Mouse (Mus musculus) embryo, embryonic 10 days (tissue): Measurements from ENCODE around the gene Dut.

ENCODE experiments used
- DNase-seq: peaks from one replicate; pipeline ENCODE4 v3.0.0-alpha.2; 2015; ENCODE audit warnings: low spot score

Gene Dut

DNA sequence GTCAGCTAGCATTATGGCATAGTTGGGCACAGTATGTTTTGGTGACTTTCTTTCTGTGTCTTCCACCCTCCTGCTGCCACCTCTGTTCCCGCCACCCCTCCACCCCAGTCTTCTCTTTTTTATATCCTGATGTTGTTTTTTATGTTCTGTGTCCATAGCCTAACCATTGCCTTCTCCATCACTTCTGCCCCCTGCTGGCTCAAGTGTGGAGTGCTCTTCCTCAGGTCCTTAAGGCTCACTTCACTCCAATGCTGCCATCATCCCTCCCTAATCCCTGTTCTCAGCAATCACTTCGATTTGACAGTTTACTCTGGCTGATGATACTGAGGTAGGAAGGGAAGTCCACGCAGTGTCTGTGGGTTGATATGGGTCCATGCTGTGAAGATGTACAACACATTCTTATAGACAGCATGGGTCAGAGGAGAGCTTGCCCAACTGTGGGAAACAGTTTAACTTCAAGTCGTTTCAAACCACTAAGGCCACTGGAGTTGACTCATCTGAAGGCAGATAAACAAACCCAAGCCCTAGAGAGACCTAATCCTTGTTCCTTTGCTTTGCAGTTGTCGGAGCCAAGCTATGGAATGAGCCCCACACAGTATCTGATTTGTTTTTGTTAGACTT is 56.9 kb downstream of the Dut start:
- DNase-seq = no peak

GRCm38 (mm10) chr2:125304746-125305145 is 57.8 kb downstream of the Dut start:
- DNase-seq = no peak

DNA sequence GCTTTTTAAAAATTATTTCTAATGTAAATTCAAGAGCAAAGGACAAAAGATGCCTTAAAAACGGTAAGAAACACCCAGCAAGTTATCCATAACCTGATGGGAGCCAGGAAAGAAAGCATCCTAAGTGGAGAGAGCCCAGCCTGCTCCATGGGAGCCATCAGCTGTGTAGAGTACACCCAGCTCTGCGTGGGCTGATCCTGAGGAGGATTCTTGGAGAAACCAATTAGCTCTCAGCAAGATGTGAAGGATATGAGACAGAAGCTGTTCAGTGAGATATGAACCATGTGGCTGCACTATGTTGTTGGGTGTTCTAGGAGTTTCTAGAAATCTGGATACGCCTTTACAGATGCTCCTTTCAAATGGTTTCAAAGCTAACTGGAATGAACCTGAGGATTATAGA is 58.7 kb downstream of the Dut start:
- DNase-seq = no peak
